Mouse (Mus musculus): ENCODE data around the gene Gpr180.
"Not testable (repeated sequence)": the region's sequence is repeated elsewhere in the genome, so short reads cannot be mapped to it uniquely, and the experiment has no call there.

The Gpr180 gene

GRCm38 (mm10) chr14:118156056-118156455 lies 19.1 kb downstream of the Gpr180 start:
- DNase-seq, result not testable (repeated sequence)

GRCm38 (mm10) chr14:118156740-118157139 lies 19.8 kb downstream of the Gpr180 start:
- DNase-seq, result no peak

- peak; percentile 67 to 80 for DNase-seq
Measured at GRCm38 (mm10) chr14:118157146-118157545, 20.2 kb downstream of the Gpr180 start.

- no peak for DNase-seq
Measured at GRCm38 (mm10) chr14:118161751-118162150, 24.8 kb downstream of the Gpr180 start.

- DNase-seq, result no peak
Measured at GRCm38 (mm10) chr14:118162640-118163039, 25.7 kb downstream of the Gpr180 start.

- no peak for DNase-seq
Measured at GRCm38 (mm10) chr14:118168776-118169175, 31.8 kb downstream of the Gpr180 start.

GRCm38 (mm10) chr14:118173590-118174203 lies 36.7 kb downstream of the Gpr180 start:
- no peak for DNase-seq

- no peak for DNase-seq
Measured at GRCm38 (mm10) chr14:118175071-118175693, 38.2 kb downstream of the Gpr180 start.

GRCm38 (mm10) chr14:118175694-118176085 lies 38.7 kb downstream of the Gpr180 start:
- no peak for DNase-seq

- no peak for DNase-seq
Measured at GRCm38 (mm10) chr14:118179251-118179650, 42.3 kb downstream of the Gpr180 start.

GRCm38 (mm10) chr14:118179701-118180100 lies 42.7 kb downstream of the Gpr180 start:
- no peak for DNase-seq

- peak; percentile 50 to 59 for DNase-seq
Measured at GRCm38 (mm10) chr14:118180117-118180557, 43.2 kb downstream of the Gpr180 start.

- peak; percentile 55 to 70 for DNase-seq
Measured at GRCm38 (mm10) chr14:118180711-118181177, 43.8 kb downstream of the Gpr180 start.

- peak; percentile 50 to 54 for DNase-seq
Measured at GRCm38 (mm10) chr14:118191442-118191841, 54.5 kb downstream of the Gpr180 start.

- no peak for DNase-seq
Measured at GRCm38 (mm10) chr14:118193001-118193628, 56.2 kb downstream of the Gpr180 start.

- no peak for DNase-seq
Measured at GRCm38 (mm10) chr14:118193663-118194062, 56.7 kb downstream of the Gpr180 start.

GRCm38 (mm10) chr14:118194219-118194914 lies 57.4 kb downstream of the Gpr180 start:
- no peak for DNase-seq

GRCm38 (mm10) chr14:118197063-118197462 lies 60.1 kb downstream of the Gpr180 start:
- DNase-seq, result no peak

- no peak for DNase-seq
Measured at GRCm38 (mm10) chr14:118200731-118201130, 63.8 kb downstream of the Gpr180 start.

GRCm38 (mm10) chr14:118202006-118202405 lies 65.0 kb downstream of the Gpr180 start:
- DNase-seq, result no peak

GRCm38 (mm10) chr14:118203031-118203430 lies 66.1 kb downstream of the Gpr180 start:
- peak in 1 of 2 experiments; percentile 31 for DNase-seq

- no peak for DNase-seq
Measured at GRCm38 (mm10) chr14:118207347-118207746, 70.4 kb downstream of the Gpr180 start.

GRCm38 (mm10) chr14:118209642-118210041 lies 72.7 kb downstream of the Gpr180 start:
- peak; percentile 70 to 71 for DNase-seq

Measured in cerebellum, postnatal 14 days (tissue).